Mouse (Mus musculus) neutrophil, adult 59 days (primary cell): ENCODE measurements around the gene Epha7. TPM values are rescaled to one million over a fixed set of nuclear protein-coding genes. Genes with fewer than 3 reads are reported as not detected.

Experiments used
- total RNA-seq, 2 experiments: library from RNA; stranded (reverse); gene quantifications; 1 replicate in 1 of 2; 2 replicates in 1 of 2; pipeline ENCODE4 v1.2.4; 2023

The Epha7 gene
- total RNA-seq = under 1 TPM; 0.56 to 0.97 TPM

GRCm38 (mm10) chr4:28812691-28813289 is at the start of gene Epha7:
Epha7 (plus strand) TSS chr4:28813131.

